Mouse (Mus musculus): ENCODE measurements around the gene Gm20850.
"Not testable (repeated sequence)": the region's sequence is repeated elsewhere in the genome, so short reads cannot be mapped to it uniquely, and the experiment has no call there.

Gm20850 gene

GRCm38 (mm10) chrY:75715022-75715421, at the start of gene Gm20850:
Gm20850 (plus strand) TSS chrY:75715322.
- not testable (repeated sequence) for DNase-seq (ENCODE audit: extremely low spot score, low spot score)

All from neural tube, embryonic 10.5 days (tissue).